20 mouse cellular contexts compared by ENCODE assay signal in the genomic region with DNA sequence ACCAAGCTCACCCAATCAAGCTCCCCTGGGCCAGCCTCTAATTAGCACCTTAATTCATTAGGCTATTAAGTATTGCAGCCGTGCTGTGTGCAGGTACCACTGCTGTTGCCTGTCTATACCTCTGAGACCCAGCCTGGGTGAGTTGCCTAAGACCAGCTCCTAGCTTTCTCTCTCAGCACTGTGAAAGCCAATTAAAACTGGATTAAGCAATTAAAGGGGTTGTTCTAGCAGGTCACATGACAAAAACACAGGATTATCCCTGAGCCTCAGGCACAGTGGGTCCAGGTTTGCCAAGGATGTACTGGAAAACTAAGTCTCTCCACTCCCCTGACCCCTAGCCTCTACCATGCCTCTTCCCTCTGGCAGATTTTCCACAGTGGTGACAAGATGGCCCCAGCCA.
"Had no signal": no experiment of that assay in that cellular context is flagged by ENCODE, and none has a peak within 500 bp of the region (broad histone marks: within the 10 kb centered on the region; RNA-seq: fewer than 3 reads in every experiment).

No protein-coding gene starts in this region.

- ATAC-seq: midbrain, embryonic 15.5 days had no signal

- H3K9ac ChIP-seq: limb, embryonic 13.5 days; liver, embryonic 13.5 days; midbrain, embryonic 12.5 days; midbrain, embryonic 15.5 days; neural tube, embryonic 12.5 days; neural tube, embryonic 15.5 days; stomach, embryonic 15.5 days had no signal

- DNase-seq: kidney, adult 2 months; kidney, postnatal 25 days; layer of hippocampus, adult 9-11 months; liver; liver, embryonic 13.5 days; lung, adult 2 months; lung, postnatal 14 days; right cerebral cortex, postnatal 25 days; spleen, adult 18-20 months; thymus, postnatal 25 days had no signal

- H3K4me3 ChIP-seq: layer of hippocampus, adult 2 months; limb, embryonic 10.5 days; limb, embryonic 13.5 days; liver, embryonic 13.5 days; midbrain, embryonic 12.5 days; midbrain, embryonic 15.5 days; neural tube, embryonic 12.5 days; neural tube, embryonic 15.5 days; stomach, embryonic 15.5 days had no signal

- H3K27me3 ChIP-seq: stomach, embryonic 15.5 days had no signal

- H3K4me2 ChIP-seq: limb, embryonic 13.5 days; liver, embryonic 13.5 days; midbrain, embryonic 12.5 days; midbrain, embryonic 15.5 days; neural tube, embryonic 12.5 days; neural tube, embryonic 15.5 days; stomach, embryonic 15.5 days had no signal

- H3K4me1 ChIP-seq: liver, embryonic 13.5 days had no signal

- H3K27ac ChIP-seq: kidney, postnatal 0 days; layer of hippocampus, adult 2 months; limb, embryonic 10.5 days; limb, embryonic 13.5 days; liver, embryonic 13.5 days; macrophage; midbrain, embryonic 12.5 days; midbrain, embryonic 15.5 days; neural tube, embryonic 12.5 days; neural tube, embryonic 15.5 days; stomach, embryonic 15.5 days had no signal

- H3K36me3 ChIP-seq: limb, embryonic 10.5 days; limb, embryonic 13.5 days; liver, embryonic 13.5 days; midbrain, embryonic 12.5 days; midbrain, embryonic 15.5 days; neural tube, embryonic 12.5 days; neural tube, embryonic 15.5 days; stomach, embryonic 15.5 days had no signal

- H3K9me3 ChIP-seq: limb, embryonic 10.5 days; limb, embryonic 13.5 days; liver, embryonic 13.5 days; midbrain, embryonic 12.5 days; midbrain, embryonic 15.5 days; neural tube, embryonic 12.5 days; neural tube, embryonic 15.5 days; stomach, embryonic 15.5 days had no signal
